Mouse (Mus musculus): ENCODE measurements at regions not wholly inside any gene's neighbourhood (a gene's known extent, or its start where the extent isn't known, plus 50 kb on each side); places are given as distances from the start of the nearest gene placed in this dataset.
"Not testable (repeated sequence)": the region's sequence is repeated elsewhere in the genome, so short reads cannot be mapped to it uniquely, and the experiment has no call there.

DNA sequence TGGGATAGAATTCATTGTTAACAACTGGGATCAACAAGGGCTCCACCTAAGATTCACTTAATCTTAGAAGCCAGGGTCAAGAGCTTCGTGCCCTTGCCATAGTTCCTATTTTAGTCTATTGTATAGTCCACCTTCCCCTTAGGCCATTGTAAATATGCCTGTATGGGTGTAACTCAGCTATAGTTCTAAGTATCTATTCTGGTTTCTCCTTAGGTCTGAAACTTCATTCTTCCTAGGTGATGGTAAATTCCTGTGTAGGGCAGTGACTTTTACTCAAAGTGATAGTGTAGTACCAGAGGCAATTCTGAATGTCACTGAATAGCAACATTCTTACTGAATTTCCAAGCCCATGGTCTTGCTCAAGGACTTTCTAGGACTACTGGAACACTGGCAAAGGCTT lies 989.4 kb downstream of the Ankrd7 start:
- DNase-seq; intact Hi-C loops (cut with DNase I): not testable (repeated sequence)

DNA sequence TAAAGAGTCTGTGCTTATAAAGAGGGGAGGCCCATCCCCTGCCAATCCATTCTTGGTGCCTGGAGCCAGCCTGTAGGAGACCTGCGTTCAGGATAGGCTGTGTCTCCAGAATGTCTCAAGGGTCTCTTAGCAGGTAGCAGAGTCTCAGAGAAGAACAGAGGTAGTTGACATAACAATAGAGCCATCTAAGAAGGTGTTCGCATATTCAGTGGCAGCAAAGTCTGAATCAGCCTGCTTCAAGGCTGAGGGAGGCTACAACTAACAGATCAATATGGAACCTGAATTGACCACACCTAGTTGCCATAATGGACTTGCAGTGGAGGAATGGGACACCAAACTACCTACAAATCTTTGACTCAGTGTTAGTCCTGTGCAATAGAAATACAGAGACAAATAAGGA lies 998.0 kb downstream of the Ankrd7 start:
- intact Hi-C loops (cut with DNase I), result no loop called here
- no peak for DNase-seq

DNA sequence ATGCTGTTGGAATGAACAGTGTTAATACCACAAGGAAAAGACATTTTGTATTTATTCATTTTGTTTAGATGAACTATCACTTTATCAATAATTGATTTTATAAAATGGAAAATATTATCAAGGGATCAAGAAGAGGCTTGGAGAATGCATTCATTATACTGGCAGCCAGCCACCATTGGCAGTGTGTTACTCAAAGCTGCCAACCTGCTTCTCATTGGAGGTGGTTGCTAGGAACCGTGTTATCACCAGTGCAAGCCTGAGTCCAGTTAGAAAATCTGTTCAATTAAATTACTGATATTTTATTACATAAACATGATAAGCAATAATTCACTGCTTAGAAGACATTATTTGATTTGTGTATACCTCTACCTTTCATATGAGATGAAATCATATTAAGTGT lies 1003.6 kb downstream of the Ankrd7 start:
- peak; percentile 66 for DNase-seq

GRCm38 (mm10) chr6:19911181-19911580 lies 1045.1 kb downstream of the Ankrd7 start:
- DNase-seq, result no peak
- intact Hi-C loops (cut with DNase I), result no loop called here

More for the DNA sequence above, 1003.6 kb downstream of the Ankrd7 start:
- intact Hi-C loops (cut with DNase I), result no loop called here

- intact Hi-C loops (cut with DNase I); DNase-seq: not testable (repeated sequence)
These were observed 1075.7 kb downstream of the Ankrd7 start for GRCm38 (mm10) chr6:19941784-19942183.

GRCm38 (mm10) chr6:19944334-19944733 lies 1078.2 kb downstream of the Ankrd7 start:
- no peak for DNase-seq
- intact Hi-C loops (cut with DNase I), result no loop called here

GRCm38 (mm10) chr6:19945693-19946092 lies 1079.6 kb downstream of the Ankrd7 start:
- DNase-seq, result peak; percentile 29
- intact Hi-C loops (cut with DNase I), result no loop called here

DNA sequence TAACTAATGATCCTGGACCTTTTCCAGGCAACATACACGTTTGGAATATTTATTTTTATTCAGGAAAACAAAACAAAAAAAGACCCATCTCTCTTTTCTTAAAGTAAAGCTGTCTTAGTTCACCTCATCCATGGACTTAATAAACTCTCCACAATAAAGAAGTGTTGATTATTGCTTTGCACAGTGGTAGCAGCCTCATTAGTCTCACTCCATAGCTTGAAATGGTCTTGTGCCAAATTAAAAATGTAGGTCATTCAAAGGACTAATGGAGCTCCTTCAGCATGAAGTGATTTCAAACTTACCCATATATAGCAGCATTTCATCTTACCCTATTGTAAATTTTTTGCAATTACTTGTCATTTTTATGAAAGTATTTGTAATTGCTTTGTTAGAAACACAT lies 1109.8 kb downstream of the Ankrd7 start:
- intact Hi-C loops (cut with DNase I), result no loop called here
- DNase-seq, result no peak

GRCm38 (mm10) chr6:19991829-19992228 lies 1125.7 kb downstream of the Ankrd7 start:
- no peak for DNase-seq
- intact Hi-C loops (cut with DNase I), result no loop called here

DNA sequence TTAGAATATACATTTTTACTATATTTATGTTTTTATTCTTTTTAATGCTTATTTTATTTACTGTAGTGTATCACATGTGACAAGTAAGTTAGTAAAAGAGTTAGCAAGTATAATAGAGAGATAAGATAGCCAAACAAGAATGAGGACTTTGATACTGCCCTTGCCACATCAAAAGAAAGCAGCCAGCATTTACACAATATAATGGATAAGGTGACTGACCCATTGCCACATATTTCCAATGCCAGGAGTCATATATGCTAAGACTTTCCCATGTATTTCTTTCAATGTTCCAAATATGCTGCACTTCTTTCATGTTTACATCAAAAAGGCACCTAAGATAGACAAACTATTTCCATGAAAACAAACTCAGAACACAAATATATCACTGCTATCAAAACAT lies 1162.3 kb downstream of the Ankrd7 start:
- no peak for DNase-seq
- intact Hi-C loops (cut with DNase I), result no loop called here

GRCm38 (mm10) chr6:20037769-20038168 lies 1171.7 kb downstream of the Ankrd7 start:
- peak; percentile 1 for DNase-seq
- intact Hi-C loops (cut with DNase I), result no loop called here

GRCm38 (mm10) chr6:20078666-20079065 lies 1136.6 kb upstream of the Kcnd2 start:
- no peak for DNase-seq

DNA sequence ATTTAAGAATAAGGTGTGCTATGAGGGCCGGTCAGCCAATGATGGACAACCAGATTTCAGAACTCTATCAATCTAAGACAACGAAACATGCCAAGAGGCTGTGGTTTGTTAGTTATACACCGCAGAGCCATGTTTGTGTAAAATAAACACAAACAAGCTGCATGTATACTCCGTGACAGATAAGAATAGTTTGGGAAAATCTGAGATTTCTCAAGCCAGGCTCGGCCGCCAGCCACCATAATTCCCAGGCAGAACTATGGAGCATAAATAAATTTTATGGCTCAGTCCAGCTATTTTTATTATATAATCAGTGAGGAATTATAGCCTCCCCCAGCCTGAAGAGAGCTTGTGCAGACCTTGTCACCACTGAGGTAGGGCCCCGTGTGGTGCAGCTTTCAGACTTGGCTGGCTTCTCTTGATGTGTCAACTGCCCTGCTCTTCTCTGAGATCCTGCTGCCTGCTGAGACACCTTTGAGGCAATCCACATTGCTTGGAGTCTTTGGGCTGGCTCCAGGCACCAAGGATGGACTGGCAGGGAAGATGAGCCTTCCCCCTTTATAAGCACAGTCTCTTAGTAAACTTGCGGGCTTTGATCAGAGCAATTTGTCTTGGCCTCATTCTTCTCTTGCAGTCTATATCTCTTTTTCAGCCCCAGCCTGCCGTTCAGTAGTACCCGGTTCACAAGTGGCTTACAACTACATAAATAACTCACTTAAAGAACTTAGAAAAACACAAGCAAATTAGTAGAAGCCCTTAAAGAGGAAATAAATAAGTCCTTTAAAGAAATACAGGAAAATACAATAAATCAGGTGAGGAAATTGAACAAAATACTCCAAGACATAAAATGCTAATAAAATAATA lies 1123.0 kb upstream of the Kcnd2 start:
- DNase-seq, result no peak
- intact Hi-C loops (cut with DNase I), result no loop called here

More at GRCm38 (mm10) chr6:20078666-20079065, 1136.6 kb upstream of the Kcnd2 start:
- intact Hi-C loops (cut with DNase I), result no loop called here

DNA sequence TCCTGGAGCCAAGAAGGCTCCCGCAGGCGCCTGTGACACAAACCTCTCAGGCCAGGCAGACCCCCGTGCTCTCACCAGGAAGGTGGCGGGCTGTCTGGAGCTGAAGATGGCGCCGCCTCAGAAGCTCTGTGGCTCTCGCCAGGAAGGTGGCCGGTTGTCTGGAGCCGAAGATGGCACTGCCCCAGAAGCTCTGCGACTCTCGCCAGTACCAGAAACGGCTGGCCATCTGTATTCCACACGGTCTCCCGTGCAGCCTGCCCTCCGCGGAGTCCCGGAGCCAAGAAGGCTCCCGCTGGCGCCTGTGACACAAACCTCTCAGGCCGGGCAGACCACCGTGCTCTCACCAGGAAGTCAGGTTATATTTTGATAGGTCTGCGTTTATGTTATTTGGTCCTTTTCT lies 1081.3 kb upstream of the Kcnd2 start:
- intact Hi-C loops (cut with DNase I); DNase-seq: not testable (repeated sequence)

DNA sequence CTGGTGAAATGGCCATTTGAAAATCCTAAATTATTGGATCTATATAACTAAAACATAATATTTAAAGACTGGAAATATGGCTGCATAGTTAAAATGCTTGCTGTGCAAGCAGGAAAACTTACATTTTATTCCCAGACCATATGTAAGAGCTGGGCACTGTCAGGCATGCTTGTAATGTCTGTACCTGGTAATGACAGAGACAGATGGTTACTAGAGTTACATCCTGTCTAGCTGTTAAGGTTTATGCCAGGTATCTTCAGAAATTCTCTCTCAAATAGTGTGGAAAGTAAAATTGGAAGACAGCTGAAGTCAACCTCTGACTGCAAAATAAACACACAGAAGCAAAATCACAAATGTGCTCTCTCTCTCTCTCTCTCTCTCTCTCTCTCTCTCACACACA lies 1077.8 kb upstream of the Kcnd2 start:
- intact Hi-C loops (cut with DNase I), result no loop called here
- DNase-seq, result no peak

All from left cerebral cortex, postnatal 4 days (tissue).